Mouse (Mus musculus) right cerebral cortex, postnatal 10 days (tissue): Measurements from ENCODE around the gene Ces1a.

Experiments used
- DNase-seq, 2 experiments: peaks; one replicate each; pipeline ENCODE4 v3.0.0; 2021; ENCODE audit warnings: low spot score in 2 of 2

Ces1a gene

GRCm38 (mm10) chr8:92996840-92997239 lies 51.2 kb downstream of the Ces1a start:
- peak; percentile 56 to 73 for DNase-seq

DNA sequence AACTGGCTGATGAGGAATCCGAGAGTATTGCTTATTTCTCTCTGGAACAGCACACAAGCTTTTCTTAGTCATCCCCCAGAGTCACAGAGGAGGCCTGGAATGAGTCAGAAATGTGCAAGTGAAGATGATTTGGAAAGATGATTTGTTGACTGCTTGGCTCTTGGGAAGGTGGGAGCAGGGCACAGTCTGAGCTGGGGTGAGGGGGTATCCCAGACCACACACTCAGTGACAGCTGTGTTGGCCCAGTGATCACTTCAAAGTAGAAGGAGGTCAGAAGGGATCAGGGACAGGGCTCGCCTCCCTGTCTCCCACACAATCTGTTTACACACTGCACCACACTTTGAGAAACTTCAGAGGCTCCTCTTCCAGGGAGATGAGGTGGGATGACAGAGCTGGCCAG lies 63.6 kb downstream of the Ces1a start:
- no peak for DNase-seq

GRCm38 (mm10) chr8:92982491-92982890 lies 65.5 kb downstream of the Ces1a start:
- no peak for DNase-seq

- DNase-seq = no peak
Observed at GRCm38 (mm10) chr8:92976656-92977055, 71.3 kb downstream of the Ces1a start.

DNA sequence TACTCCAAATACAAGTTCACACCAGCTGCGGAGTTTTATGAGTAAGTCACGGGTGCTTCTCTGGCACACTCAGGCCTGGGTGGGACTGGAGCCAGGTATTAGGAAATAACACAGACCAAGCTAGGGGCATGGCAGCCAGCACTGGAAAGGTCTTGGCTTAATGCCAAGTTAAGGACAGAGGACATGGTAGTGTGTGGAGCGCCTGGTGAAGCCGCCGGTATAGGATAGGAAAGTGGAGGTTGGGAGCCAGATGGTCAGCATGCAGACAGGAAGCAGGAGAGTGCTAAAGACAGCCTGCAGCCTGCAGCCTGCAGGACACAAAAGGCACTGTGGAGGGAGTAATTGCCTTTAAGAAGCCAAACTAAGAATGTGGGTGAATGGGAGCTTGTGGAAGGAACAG lies 75.0 kb downstream of the Ces1a start:
- peak; percentile 34 to 43 for DNase-seq
